Mouse (Mus musculus): ENCODE results near the gene Gm37240. TPM values are rescaled to one million over a fixed set of nuclear protein-coding genes. Genes with fewer than 3 reads are reported as not detected.

Gene Gm37240
- polyA plus RNA-seq, 1 experiment from 2014 or later, result 10.8 TPM

DNA sequence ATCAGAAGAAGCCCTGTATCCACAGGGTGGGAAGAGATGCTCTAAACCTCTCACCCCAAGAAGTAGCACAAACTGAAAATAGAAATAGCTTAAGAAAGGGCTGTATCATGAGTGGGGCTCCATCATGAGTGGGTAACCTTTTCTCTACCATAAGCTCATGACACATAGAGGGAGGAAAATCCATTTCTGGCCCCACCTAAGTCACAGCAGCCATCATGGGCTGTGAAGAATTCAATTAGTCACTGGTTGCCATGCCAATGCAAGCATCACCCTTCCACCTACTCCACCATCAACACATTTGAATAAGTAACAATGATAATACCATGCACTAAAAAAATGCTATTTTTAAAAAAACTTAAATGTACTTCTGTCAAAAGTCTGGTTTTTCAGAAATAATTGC is 867.2 kb downstream of the Gm37240 start:
- POLR2A ChIA-PET, result no interaction called here
- no peak for TF ChIP-seq CTCF (IDR thresholded peaks at IDR 0.05)
- in situ Hi-C loops (cut with MboI; ENCODE audit: low pct_unique_long_range_greater_than_20kb), result no loop called here
- no peaks in the 10 kb centered on the region for H3K27me3 ChIP-seq
- ATAC-seq (no peak), DNase-seq (ENCODE audit: low read depth, low spot score) (no peak)
- CTCF ChIA-PET, result interaction anchor here (1.1 to 3.1 kb wide), 3 partner anchors 11 to 91 kb away, joined by 3 to 11 read pairs (median 4); no protein-coding TSS in a partner anchor

DNA sequence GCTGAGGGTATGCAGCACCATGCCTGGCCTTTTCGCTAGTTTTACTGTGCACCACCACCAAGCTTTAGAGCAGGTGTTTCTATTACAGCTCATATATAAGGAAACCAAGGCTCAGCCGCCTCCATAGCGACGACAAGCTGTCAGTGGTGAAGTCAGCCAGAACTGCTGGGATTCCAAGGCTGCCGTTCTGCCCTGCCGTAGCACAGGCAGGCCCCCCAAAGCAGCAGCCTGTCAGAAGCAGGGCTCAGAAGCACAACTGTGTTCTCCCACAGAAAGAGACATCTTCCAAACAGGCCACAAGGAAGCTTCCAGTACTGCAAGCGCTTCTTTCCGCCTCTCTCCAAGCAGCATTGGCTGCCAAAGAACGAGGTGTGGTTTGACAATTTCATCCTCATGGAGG is 871.7 kb downstream of the Gm37240 start:
- CTCF ChIA-PET, result interaction anchor here (0.6 to 2.0 kb wide), 3 partner anchors 9 to 78 kb away, joined by 3 to 7 read pairs (median 3); no protein-coding TSS in a partner anchor
- no peak for TF ChIP-seq CTCF (IDR thresholded peaks at IDR 0.05)
- in situ Hi-C loops (cut with MboI; ENCODE audit: low pct_unique_long_range_greater_than_20kb), result no loop called here
- ATAC-seq (no peak), DNase-seq (ENCODE audit: low read depth, low spot score) (no peak)
- no peaks in the 10 kb centered on the region for H3K27me3 ChIP-seq
- POLR2A ChIA-PET, result interaction anchor here (1.1 kb wide), 1 partner anchor 10 kb away, joined by 3 read pairs; no protein-coding TSS in a partner anchor

DNA sequence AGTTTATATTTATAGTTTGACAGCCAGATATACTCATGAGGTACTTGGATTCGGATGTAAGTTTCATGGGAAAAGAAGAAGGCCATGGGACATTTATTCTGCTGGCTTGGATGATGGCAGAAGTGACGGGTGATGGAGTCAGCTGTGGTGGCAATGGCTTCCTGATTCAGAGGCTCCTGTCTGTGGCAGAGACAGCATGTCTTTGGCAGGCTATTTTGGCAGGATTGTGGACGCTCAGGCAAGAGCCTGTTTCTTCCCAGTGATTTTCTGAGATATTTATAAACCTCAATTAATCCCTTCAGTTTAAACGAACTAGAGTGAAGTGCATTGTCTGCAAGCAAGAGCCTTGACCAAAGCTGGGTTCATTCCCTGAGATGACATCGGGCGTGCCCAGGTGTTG is 874.4 kb downstream of the Gm37240 start:
- H3K27me3 ChIP-seq, result no peaks in the 10 kb centered on the region
- ATAC-seq, result no peak
- CTCF ChIA-PET, result no interaction called here
- in situ Hi-C loops (cut with MboI; ENCODE audit: low pct_unique_long_range_greater_than_20kb), result no loop called here
- TF ChIP-seq CTCF (IDR thresholded peaks at IDR 0.05), result no peak
- POLR2A ChIA-PET, result interaction anchor here (1.7 kb wide), 1 partner anchor 9 kb away, joined by 10 read pairs; no protein-coding TSS in a partner anchor
- no peak for DNase-seq (ENCODE audit: low read depth, low spot score)

DNA sequence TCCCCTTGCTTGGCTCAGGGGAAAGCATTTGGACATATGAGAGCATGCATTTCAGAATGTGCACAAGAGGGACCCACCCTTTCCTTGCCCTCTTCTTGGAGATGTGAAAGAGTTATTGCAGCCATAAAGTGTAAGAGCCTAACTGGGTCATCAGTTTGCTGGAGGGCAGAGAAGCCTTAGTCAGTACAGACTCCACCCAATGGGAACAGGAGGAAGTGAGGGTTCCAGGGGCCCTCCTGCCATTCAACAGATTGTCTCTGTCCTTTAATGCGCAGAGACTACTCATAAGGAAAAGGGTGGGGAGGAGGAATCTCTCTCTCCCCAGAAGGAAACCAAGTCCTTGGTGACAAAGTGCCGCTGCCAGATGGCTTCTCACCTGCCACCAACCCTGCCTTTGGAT is 882.1 kb downstream of the Gm37240 start:
- TF ChIP-seq CTCF (IDR thresholded peaks at IDR 0.05), result no peak
- no peaks in the 10 kb centered on the region for H3K27me3 ChIP-seq
- DNase-seq (ENCODE audit: low read depth, low spot score) (no peak), ATAC-seq (no peak)
- POLR2A ChIA-PET, result no interaction called here
- CTCF ChIA-PET, result no interaction called here
- in situ Hi-C loops (cut with MboI; ENCODE audit: low pct_unique_long_range_greater_than_20kb), result no loop called here

DNA sequence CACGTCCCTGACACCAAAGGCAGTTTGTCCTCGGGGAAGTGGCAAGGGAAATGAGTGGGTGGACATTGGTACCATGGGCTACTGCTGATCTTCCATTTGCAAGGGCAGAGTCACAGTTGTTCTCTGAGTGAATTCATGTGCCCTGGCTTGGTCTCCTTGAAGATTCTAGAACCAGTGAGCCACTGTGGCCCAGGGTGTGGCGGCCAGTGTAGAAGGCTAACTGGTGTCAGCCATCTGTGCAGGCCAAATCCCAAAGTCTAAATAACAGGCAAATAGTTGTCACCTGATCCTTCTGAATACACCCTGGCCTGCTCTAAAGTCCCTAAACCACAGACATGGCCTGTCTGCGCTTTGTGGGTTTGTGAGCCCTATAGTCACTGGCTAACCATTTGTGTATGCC is 898.4 kb downstream of the Gm37240 start:
- H3K27me3 ChIP-seq, result no peaks in the 10 kb centered on the region
- DNase-seq (ENCODE audit: low read depth, low spot score) (no peak), ATAC-seq (no peak)
- in situ Hi-C loops (cut with MboI; ENCODE audit: low pct_unique_long_range_greater_than_20kb), result no loop called here
- ChIA-PET POLR2A (no interaction called here), CTCF (interaction anchor here (2.2 kb wide), 1 partner anchor 12 kb away, joined by 5 read pairs; no protein-coding TSS in a partner anchor)
- no peak for TF ChIP-seq CTCF (IDR thresholded peaks at IDR 0.05)

DNA sequence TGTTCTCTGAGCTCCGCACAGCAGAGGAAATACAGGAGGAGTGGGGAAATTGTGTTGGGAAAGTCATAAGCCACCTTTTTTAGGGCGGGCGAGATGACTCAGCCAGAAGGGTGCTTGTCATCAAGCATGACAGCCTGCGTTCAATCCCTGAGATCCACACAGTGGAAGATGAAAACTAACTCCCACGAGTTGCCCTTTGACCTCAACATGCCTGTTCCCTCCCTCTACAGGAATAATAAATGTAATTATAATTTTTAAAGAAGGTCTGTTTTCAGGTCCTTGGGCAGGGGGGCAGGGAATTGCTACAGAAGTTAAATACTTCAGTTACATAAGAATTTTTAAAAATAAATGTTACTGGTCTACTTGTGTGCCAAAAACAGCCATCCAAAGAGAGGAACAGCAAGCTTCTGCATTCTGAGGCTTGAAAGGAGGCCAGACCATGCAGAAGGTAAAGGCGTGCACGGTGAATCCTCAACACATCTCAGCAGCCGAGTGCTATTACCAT is 902.1 kb downstream of the Gm37240 start:
- ATAC-seq (no peak), DNase-seq (ENCODE audit: low read depth, low spot score) (no peak)
- POLR2A ChIA-PET, result no interaction called here
- no peaks in the 10 kb centered on the region for H3K27me3 ChIP-seq
- in situ Hi-C loops (cut with MboI; ENCODE audit: low pct_unique_long_range_greater_than_20kb), result no loop called here
- no peak for TF ChIP-seq CTCF (IDR thresholded peaks at IDR 0.05)
- CTCF ChIA-PET, result interaction anchor here (1.0 to 1.1 kb wide), 2 partner anchors 11 to 25 kb away, joined by 3 read pairs; no protein-coding TSS in a partner anchor

DNA sequence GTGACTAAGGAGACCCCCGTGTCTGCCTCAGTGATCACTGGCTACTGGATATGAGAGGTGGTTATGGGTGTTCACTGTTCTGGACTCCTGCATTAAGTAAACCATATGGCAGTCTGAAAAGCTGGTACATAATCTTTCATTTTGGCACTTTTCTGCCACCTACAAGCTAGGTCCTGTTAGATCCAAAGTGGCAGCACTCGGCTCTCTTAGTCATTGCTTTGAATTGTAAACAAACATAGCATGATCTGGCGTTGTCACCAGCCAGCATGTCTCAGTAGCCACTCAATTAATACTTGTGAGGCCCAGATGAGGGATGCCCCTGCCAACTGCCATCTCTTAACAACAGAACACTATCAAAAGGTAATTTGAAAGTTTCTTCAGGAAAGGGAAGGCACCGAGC is 904.6 kb downstream of the Gm37240 start:
- CTCF ChIA-PET, result interaction anchor here (1.0 to 1.6 kb wide), 6 partner anchors 11 to 39 kb away, joined by 3 to 4 read pairs (median 3); no protein-coding TSS in a partner anchor
- TF ChIP-seq CTCF (IDR thresholded peaks at IDR 0.05), result no peak
- no peak for ATAC-seq
- POLR2A ChIA-PET, result no interaction called here
- no peaks in the 10 kb centered on the region for H3K27me3 ChIP-seq
- no peak for DNase-seq (ENCODE audit: low read depth, low spot score)
- in situ Hi-C loops (cut with MboI; ENCODE audit: low pct_unique_long_range_greater_than_20kb), result no loop called here

DNA sequence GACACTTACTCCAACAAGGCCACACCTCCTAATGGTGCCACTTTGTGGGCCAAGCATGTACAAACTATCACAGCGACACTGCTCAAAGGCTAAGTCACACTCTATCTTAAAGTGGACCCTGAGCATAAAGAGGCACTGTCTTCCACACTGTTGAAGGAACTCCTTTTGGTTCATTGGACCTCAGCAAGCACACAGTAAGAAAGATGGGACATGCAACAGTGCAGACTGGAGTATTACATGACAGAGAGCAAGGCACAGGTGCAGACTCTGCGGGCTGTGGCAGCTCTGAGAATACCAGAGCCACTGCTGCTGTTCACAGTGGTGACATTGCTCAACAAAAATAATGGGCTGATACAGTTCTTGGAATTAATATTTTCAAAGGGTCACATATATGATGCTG is 907.2 kb downstream of the Gm37240 start:
- ChIA-PET POLR2A (no interaction called here), CTCF (interaction anchor here (1.9 kb wide), 1 partner anchor 9 kb away, joined by 6 read pairs; no protein-coding TSS in a partner anchor)
- TF ChIP-seq CTCF (IDR thresholded peaks at IDR 0.05), result no peak

DNA sequence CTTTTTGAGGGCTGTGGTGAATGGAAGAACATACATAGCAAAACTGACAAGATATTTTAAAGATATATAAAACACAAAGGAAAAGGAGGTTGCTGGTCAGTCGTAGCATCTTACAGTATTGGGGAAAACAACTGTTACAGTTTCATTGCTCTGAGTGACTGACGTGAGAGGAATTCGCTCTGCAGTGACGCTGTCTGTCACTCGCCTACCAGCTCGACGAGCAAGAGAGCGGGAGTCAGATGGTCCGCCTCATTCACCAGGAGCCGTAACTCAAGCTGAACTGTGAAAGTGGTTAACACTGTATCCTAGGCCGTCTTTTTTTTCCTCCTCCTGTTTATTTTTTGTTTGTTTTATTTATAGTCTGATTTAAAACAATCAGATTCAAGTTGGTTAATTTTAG is 908.6 kb downstream of the Gm37240 start:
- no peak for TF ChIP-seq CTCF (IDR thresholded peaks at IDR 0.05)
- DNase-seq (ENCODE audit: low read depth, low spot score), result no peak
- ATAC-seq, result no peak
- CTCF ChIA-PET, result interaction anchor here (1.0 to 1.3 kb wide), 2 partner anchors 24 to 30 kb away, joined by 3 read pairs; no protein-coding TSS in a partner anchor
- in situ Hi-C loops (cut with MboI; ENCODE audit: low pct_unique_long_range_greater_than_20kb), result no loop called here
- POLR2A ChIA-PET, result interaction anchor here (1.1 kb wide), 1 partner anchor 36 kb away, joined by 3 read pairs; no protein-coding TSS in a partner anchor
- H3K27me3 ChIP-seq, result no peaks in the 10 kb centered on the region

More for the DNA sequence above, 907.2 kb downstream of the Gm37240 start:
- in situ Hi-C loops (cut with MboI; ENCODE audit: low pct_unique_long_range_greater_than_20kb), result no loop called here
- ATAC-seq (no peak), DNase-seq (ENCODE audit: low read depth, low spot score) (no peak)
- no peaks in the 10 kb centered on the region for H3K27me3 ChIP-seq

DNA sequence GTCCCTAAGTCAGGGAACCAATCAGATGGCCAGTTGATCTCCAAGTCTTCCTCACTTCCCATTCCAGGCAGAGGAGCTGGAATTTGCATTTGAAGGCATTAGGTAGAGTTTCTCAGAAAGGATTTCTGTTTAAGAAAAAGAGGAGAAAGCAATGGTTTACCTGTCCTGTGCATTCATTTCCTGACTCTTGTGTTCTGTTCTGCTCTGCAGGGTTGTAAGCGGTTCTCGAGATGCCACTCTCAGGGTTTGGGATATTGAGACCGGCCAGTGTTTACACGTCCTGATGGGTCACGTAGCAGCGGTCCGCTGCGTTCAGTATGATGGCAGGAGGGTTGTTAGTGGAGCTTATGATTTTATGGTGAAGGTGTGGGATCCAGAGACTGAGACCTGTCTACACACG is 913.1 kb downstream of the Gm37240 start:
- POLR2A ChIA-PET, result no interaction called here
- TF ChIP-seq CTCF (IDR thresholded peaks at IDR 0.05), result no peak
- DNase-seq (ENCODE audit: low read depth, low spot score) (no peak), ATAC-seq (no peak)
- H3K27me3 ChIP-seq, result no peaks in the 10 kb centered on the region
- in situ Hi-C loops (cut with MboI; ENCODE audit: low pct_unique_long_range_greater_than_20kb), result no loop called here
- CTCF ChIA-PET, result interaction anchor here (1.0 kb wide), 1 partner anchor 10 kb away, joined by 3 read pairs; no protein-coding TSS in a partner anchor

DNA sequence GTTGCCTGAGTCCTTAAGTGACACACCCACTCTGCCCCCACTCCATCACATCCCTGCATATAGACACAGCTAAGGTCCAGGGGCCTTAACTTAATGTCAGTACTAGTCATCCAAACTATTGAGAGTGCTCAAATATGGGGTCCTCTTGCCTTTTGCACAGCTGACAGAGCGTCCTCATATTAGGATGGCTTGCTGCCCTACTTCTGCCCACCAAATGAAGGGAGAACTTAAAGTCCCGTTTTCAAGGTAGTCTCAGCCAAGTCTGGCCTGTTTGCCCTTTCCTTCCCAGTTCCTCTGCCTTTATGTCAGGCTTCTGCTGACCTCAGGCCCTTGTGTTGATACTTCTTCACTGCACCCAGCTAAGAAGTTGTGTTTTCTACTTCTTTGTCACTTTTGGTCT is 914.4 kb downstream of the Gm37240 start:
- TF ChIP-seq CTCF (IDR thresholded peaks at IDR 0.05), result no peak
- ChIA-PET POLR2A (interaction anchor here (0.5 kb wide), 1 partner anchor 313 kb away, joined by 6 read pairs; no protein-coding TSS in a partner anchor), CTCF (interaction anchor here (1.0 kb wide), 1 partner anchor 11 kb away, joined by 3 read pairs; no protein-coding TSS in a partner anchor)
- ATAC-seq, result no peak
- no peaks in the 10 kb centered on the region for H3K27me3 ChIP-seq
- DNase-seq (ENCODE audit: low read depth, low spot score), result no peak
- in situ Hi-C loops (cut with MboI; ENCODE audit: low pct_unique_long_range_greater_than_20kb), result no loop called here

Data from Patski (cell line).